Mouse (Mus musculus) ES-Bruce4 (cell line): ENCODE data around the gene Amn1.
"Not testable (repeated sequence)": the region's sequence is repeated elsewhere in the genome, so short reads cannot be mapped to it uniquely, and the experiment has no call there.

Experiments used
- CTCF ChIP-seq: IDR thresholded peaks from one replicate; pipeline ENCODE4 v1.8.1; 2011; ENCODE audit warnings: low read depth, low read length
- EP300 ChIP-seq: IDR thresholded peaks from 2 replicates; pipeline ENCODE4 v1.6.1; 2011; ENCODE audit warnings: low read depth, low read length; ENCODE audit not compliant: insufficient read depth
- POLR2A ChIP-seq: IDR thresholded peaks from one replicate; pipeline ENCODE4 v1.8.1; 2011; ENCODE audit warnings: low read length; ENCODE audit not compliant: insufficient read depth

DNA sequence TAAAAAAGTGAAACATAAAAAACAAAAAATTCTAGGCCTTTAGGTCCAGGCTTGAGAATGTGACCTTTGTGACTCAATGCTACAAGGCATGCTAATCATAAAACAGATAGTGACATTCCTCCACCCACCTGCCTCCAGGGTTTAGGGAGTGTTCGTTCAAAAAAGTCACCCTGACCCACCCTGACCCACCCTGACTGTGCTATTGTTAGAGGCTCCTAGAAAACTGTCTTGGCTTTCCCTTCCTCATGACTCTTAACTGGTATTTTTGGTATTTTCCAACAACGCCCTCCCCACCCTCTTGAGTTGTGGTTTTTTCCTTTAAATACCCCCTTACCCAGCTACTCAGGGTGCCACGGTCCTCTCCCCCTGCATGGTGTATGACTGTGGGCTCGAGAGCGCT, 3.4 kb upstream of the Amn1 start:
- TF ChIP-seq CTCF, EP300, POLR2A: not testable (repeated sequence)
